Mouse (Mus musculus): ENCODE measurements at regions not wholly inside any gene's neighbourhood (a gene's known extent, or its start where the extent isn't known, plus 50 kb on each side); places are given as distances from the start of the nearest gene placed in this dataset.

DNA sequence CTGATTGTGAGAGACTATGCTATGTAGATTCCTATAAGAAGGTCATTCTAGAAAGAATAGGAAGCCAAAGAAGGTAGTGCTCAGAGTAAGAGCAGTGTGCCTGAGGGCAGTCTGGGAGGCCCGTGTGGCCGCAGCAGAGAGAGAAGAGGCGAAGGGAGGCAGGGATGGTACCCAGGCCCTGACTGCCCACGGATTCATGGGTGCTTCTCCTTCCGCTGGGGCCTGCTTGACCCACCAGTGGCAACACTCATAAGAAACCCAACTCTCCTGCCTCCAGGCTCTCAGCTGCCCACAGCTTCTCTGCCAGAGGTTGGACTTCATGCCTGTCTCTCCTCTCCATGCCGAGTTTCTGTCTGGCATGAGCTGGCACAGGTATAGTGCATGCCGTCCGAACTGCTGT lies 60.6 kb upstream of the Twist2 start:
- DNase-seq (ENCODE audit: low read depth), result no peak

DNA sequence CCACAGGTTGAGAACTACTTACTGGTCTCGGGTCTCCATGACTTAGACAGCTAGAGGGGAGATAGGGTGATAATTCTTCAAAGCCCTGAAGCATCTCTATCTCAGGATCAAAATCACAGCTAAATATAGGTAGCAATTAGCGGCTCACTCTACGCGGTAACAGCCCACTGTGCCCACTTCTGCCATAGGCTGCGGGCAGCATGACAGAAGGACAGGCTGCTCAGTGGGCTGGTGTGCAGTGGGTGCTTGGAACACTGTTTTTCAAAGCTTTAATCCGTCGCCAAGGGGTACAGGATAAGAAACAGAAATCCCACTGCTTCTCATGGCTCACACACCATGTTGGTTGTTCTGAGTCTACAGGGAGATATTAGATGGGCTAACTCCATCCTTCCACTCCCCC lies 59.2 kb upstream of the Twist2 start:
- DNase-seq (ENCODE audit: low read depth), result no peak

DNA sequence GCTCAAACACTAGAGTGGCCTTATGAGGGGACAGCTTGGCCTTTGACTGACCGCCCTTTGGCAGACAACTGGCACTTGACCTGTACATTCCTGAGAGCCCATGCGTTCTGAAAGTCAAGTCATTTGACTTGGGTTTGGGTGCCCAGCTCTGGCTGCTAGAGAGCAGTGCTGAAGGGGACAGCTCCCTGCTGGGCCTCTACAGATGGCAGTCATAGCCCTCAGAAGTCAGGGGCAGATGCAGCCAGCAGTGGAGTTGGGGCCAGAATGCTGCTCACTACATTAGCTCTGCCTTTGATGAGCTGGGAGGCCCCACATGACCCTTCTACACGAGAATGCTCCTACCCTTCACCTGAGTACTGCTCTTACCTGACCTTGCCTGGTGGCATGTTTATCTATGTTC lies 58.3 kb upstream of the Twist2 start:
- no peak for DNase-seq (ENCODE audit: low read depth)

DNA sequence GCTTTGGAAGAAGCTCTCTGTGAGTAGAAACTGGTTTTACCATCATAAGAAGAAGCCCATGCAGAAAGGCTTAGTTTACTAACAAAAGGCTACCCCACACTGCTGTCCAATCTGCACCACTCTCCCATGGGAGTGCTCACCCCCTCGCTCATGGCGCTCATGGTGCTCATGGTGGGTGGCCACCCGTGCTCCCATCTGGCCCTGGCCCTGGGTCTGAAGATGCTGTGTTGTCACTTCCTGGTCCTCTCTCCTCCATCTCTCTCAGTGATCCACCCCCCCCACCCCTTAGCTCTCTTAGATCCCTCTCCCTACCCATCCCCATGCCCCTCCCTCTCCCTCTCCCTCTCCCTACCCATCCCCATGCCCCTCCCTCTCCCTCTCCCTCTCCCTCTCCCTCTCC lies 57.2 kb upstream of the Twist2 start:
- no peak for DNase-seq (ENCODE audit: low read depth)

DNA sequence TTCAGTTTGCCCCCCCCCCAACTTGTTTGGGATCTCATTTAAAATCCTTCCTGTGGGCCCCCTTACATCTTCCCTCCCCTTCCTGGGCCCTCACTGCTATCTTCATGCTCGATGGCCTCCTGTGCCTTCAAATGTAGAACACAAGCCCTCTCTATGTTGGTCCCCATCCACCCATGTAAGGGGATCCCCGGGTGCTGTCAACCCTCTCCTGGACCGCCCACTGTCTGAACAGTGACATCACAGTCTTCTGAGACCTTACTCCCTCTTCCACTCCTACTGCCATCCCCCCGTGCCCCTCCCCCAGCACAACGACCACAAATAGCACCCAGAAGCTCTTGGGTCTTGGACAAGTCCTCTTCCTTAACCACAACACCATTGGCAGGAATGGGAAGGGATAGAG lies 56.6 kb upstream of the Twist2 start:
- no peak for DNase-seq (ENCODE audit: low read depth)

DNA sequence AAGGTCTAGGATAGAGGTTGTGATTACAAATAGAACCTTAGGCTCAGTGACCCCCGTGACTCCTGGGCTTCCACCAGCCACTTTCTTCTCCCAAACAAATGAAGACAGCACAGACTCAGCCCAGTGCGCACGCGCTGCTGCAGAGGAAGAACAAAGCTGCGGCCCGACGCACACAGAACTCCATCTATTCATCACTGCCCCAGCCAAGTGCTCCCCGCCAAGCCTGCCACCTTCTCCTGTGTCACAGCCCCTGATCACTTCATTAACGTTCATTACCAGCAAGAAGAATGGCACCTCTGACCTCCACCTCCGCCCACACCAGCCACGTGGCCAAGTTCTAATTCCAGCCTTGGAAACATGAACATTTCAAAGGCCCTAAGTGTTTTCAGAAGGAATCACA lies 53.7 kb upstream of the Twist2 start:
- DNase-seq (ENCODE audit: low read depth), result no peak
